Mouse (Mus musculus) layer of hippocampus, postnatal 36 days (tissue): ENCODE data around the gene Lrp4. TPM values are rescaled to one million over a fixed set of nuclear protein-coding genes. Genes with fewer than 3 reads are reported as not detected.
A peak's percentile ranks its signal among the peaks of the same experiment; 100 is the strongest.

Experiments
- DNase-seq, 2 experiments: peaks; one replicate each; pipeline ENCODE4 v3.0.0; 2022
- total RNA-seq, 2 experiments: library from RNA; stranded (reverse); gene quantifications; 2 replicates each; pipeline ENCODE4 v1.2.3; 2021

Gene Lrp4
- total RNA-seq, result 10 to 100 TPM; 29.6 to 36.7 TPM

GRCm38 (mm10) chr2:91457259-91457655 is at the start of gene Lrp4:
Gene Lrp4, plus strand, starts transcription at chr2:91457511.
- DNase-seq, result peak; percentile 32 to 39

GRCm38 (mm10) chr2:91408031-91408430 is 49.3 kb upstream of the Lrp4 start:
- DNase-seq, result no peak

GRCm38 (mm10) chr2:91411473-91411872 is 45.8 kb upstream of the Lrp4 start:
- no peak for DNase-seq

GRCm38 (mm10) chr2:91412361-91412760 is 45.0 kb upstream of the Lrp4 start:
- no peak for DNase-seq

GRCm38 (mm10) chr2:91413811-91414210 is 43.5 kb upstream of the Lrp4 start:
- DNase-seq, result no peak

- DNase-seq, result no peak
These were observed 35.7 kb upstream of the Lrp4 start for GRCm38 (mm10) chr2:91421641-91422040.

GRCm38 (mm10) chr2:91424061-91424720 is 33.1 kb upstream of the Lrp4 start:
- DNase-seq, result no peak

- no peak for DNase-seq
These were observed 31.0 kb upstream of the Lrp4 start for GRCm38 (mm10) chr2:91426321-91426720.

- no peak for DNase-seq
These were observed 28.2 kb upstream of the Lrp4 start for GRCm38 (mm10) chr2:91429146-91429545.

GRCm38 (mm10) chr2:91429915-91430599 is 27.3 kb upstream of the Lrp4 start:
- no peak for DNase-seq

- DNase-seq, result no peak
These were observed 26.8 kb upstream of the Lrp4 start for GRCm38 (mm10) chr2:91430600-91430919.

GRCm38 (mm10) chr2:91436713-91437112 is 20.6 kb upstream of the Lrp4 start:
- no peak for DNase-seq

- no peak for DNase-seq
These were observed 20.0 kb upstream of the Lrp4 start for GRCm38 (mm10) chr2:91437116-91437815.

- DNase-seq, result no peak
These were observed 18.0 kb upstream of the Lrp4 start for GRCm38 (mm10) chr2:91439271-91439670.

GRCm38 (mm10) chr2:91439876-91440275 is 17.4 kb upstream of the Lrp4 start:
- no peak for DNase-seq

- DNase-seq, result no peak
These were observed 16.6 kb upstream of the Lrp4 start for GRCm38 (mm10) chr2:91440686-91441085.

- no peak for DNase-seq
These were observed 15.6 kb upstream of the Lrp4 start for GRCm38 (mm10) chr2:91441715-91442114.

- no peak for DNase-seq
These were observed 15.1 kb upstream of the Lrp4 start for GRCm38 (mm10) chr2:91442241-91442640.

- peak; percentile 88 to 89 for DNase-seq
These were observed 12.9 kb upstream of the Lrp4 start, which contains the start of gene 1110051M20Rik for GRCm38 (mm10) chr2:91444286-91444892. Gene 1110051M20Rik, minus strand, starts transcription at chr2:91444704.

GRCm38 (mm10) chr2:91449662-91450061 is 7.6 kb upstream of the Lrp4 start:
- no peak for DNase-seq

GRCm38 (mm10) chr2:91450316-91450715 is 7.0 kb upstream of the Lrp4 start:
- no peak for DNase-seq

- DNase-seq, result no peak
These were observed 4.7 kb upstream of the Lrp4 start for GRCm38 (mm10) chr2:91452658-91453057.
